Comparison of ENCODE assay signal across 7 mouse cellular contexts in genomic region chr10:77864067-77864761, GRCm38 (mm10). TPM values are rescaled to one million over a fixed set of nuclear protein-coding genes. Genes with fewer than 3 reads are reported as not detected.
DNase-seq lines count a peak whose midpoint lies in the region; ATAC-seq and TF ChIP-seq lines count a peak whose summit lies in the region.

No protein-coding gene starts in this region.

- POLR2A ChIA-PET in Patski (lab: Charles Lee), result no interaction called here

- H3K9me3 ChIP-seq in heart, embryonic 12.5 days (replicated peaks), result no peaks in the 10 kb centered on the region
- H3K9me3 ChIP-seq in megakaryocyte, embryonic 14.5 days, result no peaks in the 10 kb centered on the region
- no peaks in the 10 kb centered on the region for H3K9me3 ChIP-seq in stomach, embryonic 14.5 days (ENCODE audit: control insufficient read depth, low read depth, low read length)

- CTCF ChIA-PET in Patski (lab: Charles Lee), result interaction anchor here (0.8 kb wide), 1 partner anchor 273 kb away, joined by 3 read pairs; no protein-coding TSS in a partner anchor

- peak overlapping the region; percentile 31 for H3K4me3 ChIP-seq in cerebellum, adult 2 months (replicated peaks; ENCODE audit: insufficient read depth, low read depth, low read length)
- 0 out of 2 replicates have a peak overlapping the region, but pooled peaks have one; percentile 9 for H3K4me3 ChIP-seq in heart, embryonic 12.5 days
- H3K4me3 ChIP-seq in megakaryocyte, embryonic 14.5 days (replicated peaks), result peak overlapping the region; percentile 87
- H3K4me3 ChIP-seq in stomach, embryonic 14.5 days (ENCODE audit: low read depth, low read length), result peak overlapping the region; percentile 3; the same call in 1 of the 2 replicates

- no peaks in the 10 kb centered on the region for H3K36me3 ChIP-seq in heart, embryonic 12.5 days
- no peaks in the 10 kb centered on the region for H3K36me3 ChIP-seq in megakaryocyte, embryonic 14.5 days (replicated peaks; ENCODE audit: low read length)
- H3K36me3 ChIP-seq in stomach, embryonic 14.5 days (ENCODE audit: control insufficient read depth, insufficient read depth, low read length), result no peaks in the 10 kb centered on the region

- ATAC-seq in Patski, result peak; percentile 21
- ATAC-seq in heart, embryonic 12.5 days (ENCODE audit: insufficient number of reproducible peaks, low FRiP score), result peak; percentile 33
- peak; percentile 89 for ATAC-seq in stomach, embryonic 14.5 days (ENCODE audit: insufficient number of reproducible peaks, insufficient read depth, low FRiP score, low read depth)

- no peak for TF ChIP-seq CTCF in Patski (IDR thresholded peaks at IDR 0.05)
- no peak for TF ChIP-seq CTCF in cerebellum, adult 2 months (IDR thresholded peaks at IDR 0.05; ENCODE audit: borderline replicate concordance, insufficient read depth, low read depth, low read length)

- in situ Hi-C loops in Patski (cut with MboI; ENCODE audit: low pct_unique_long_range_greater_than_20kb), result no loop called here

- peak overlapping the region; percentile 52 for H3K4me2 ChIP-seq in heart, embryonic 12.5 days
- H3K4me2 ChIP-seq in stomach, embryonic 14.5 days (replicated peaks; ENCODE audit: low read depth, low read length), result peak overlapping the region; percentile 31

- H3K27ac ChIP-seq in cerebellum, adult 2 months (ENCODE audit: insufficient read depth, low read length), result no peak overlapping the region
- H3K27ac ChIP-seq in heart, embryonic 12.5 days (ENCODE audit: poor library complexity, severe bottlenecking), result no peak overlapping the region
- H3K27ac ChIP-seq in stomach, embryonic 14.5 days (ENCODE audit: low read length), result no peak overlapping the region; the same call in 1 of the 2 replicates

- H3K27me3 ChIP-seq in Patski, result peaks cover 26% of the 10 kb centered on the region
- no peaks in the 10 kb centered on the region for H3K27me3 ChIP-seq in cerebellum, adult 2 months (ENCODE audit: control insufficient read depth, insufficient read depth, low read length)
- peaks cover 15% of the 10 kb centered on the region for H3K27me3 ChIP-seq in heart, embryonic 12.5 days (replicated peaks)
- H3K27me3 ChIP-seq in megakaryocyte, embryonic 14.5 days (replicated peaks), result peaks cover 36% of the 10 kb centered on the region
- no peaks in the 10 kb centered on the region for H3K27me3 ChIP-seq in stomach, embryonic 14.5 days (ENCODE audit: control insufficient read depth, insufficient read depth, low read length)

- TF ChIP-seq POLR2A in cerebellum, adult 2 months (IDR thresholded peaks at IDR 0.05; ENCODE audit: borderline replicate concordance, insufficient read depth, low read length), result no peak

- H3K9ac ChIP-seq in heart, embryonic 12.5 days, result no peak overlapping the region
- no peak overlapping the region for H3K9ac ChIP-seq in stomach, embryonic 14.5 days (replicated peaks; ENCODE audit: low read depth, low read length)

- peaks cover 4% of the 10 kb centered on the region; the same call in 1 of the 2 replicates for H3K4me1 ChIP-seq in cerebellum, adult 2 months (ENCODE audit: control insufficient read depth, insufficient read depth, low read length)
- 0 out of 2 replicates have a peak, but pooled peaks cover 4% of the 10 kb centered on the region for H3K4me1 ChIP-seq in heart, embryonic 12.5 days (replicated peaks)
- H3K4me1 ChIP-seq in megakaryocyte, embryonic 14.5 days, result peaks cover 10% of the 10 kb centered on the region
- 0 out of 2 replicates have a peak, but pooled peaks cover 2% of the 10 kb centered on the region for H3K4me1 ChIP-seq in stomach, embryonic 14.5 days (ENCODE audit: control insufficient read depth, insufficient read depth, low read length)

- 37% methylated on average over 13 of the region's 14 CpGs for WGBS in cerebellum, adult 2 months
- WGBS in heart, embryonic 12.5 days, result 28% methylated on average over 14 of the region's 14 CpGs
- 30% methylated on average over 14 of the region's 14 CpGs for WGBS in stomach, embryonic 14.5 days

- DNase-seq in Patski (ENCODE audit: low read depth, low spot score), result no peak
- peak; percentile 21 to 25 for DNase-seq in cerebellum, adult 2 months
- DNase-seq in kidney, postnatal 14 days, result peak; percentile 64
- no peak for DNase-seq in layer of hippocampus, postnatal 10 days (ENCODE audit: low spot score in 2 of 2)

RNA-seq across cellular contexts. Expression of gene Gm3285, which starts 2.4 kb away (rescaled TPM):
- not detected for polyA plus RNA-seq in Patski (2021)
- not detected in 2 replicates for polyA plus RNA-seq in cerebellum, adult 2 months (2012; rRNA removed)
- not detected in 2 replicates for polyA plus RNA-seq in heart, embryonic 12.5 days (2016; fragmentation: Nextera tagmentation; extraction: Ambion mirVana)
- polyA plus RNA-seq in megakaryocyte, embryonic 14.5 days (2012; ENCODE audit: insufficient read depth, low replicate concordance), result not detected in 2 replicates
- not detected in 2 replicates for polyA plus RNA-seq in stomach, embryonic 14.5 days (2014; fragmentation: Nextera tagmentation; extraction: Ambion mirVana)
- not detected for total RNA-seq in layer of hippocampus, postnatal 10 days (2021)

RNA-seq across cellular contexts. Expression of gene Gm10318, which starts 11.6 kb away (rescaled TPM):
- polyA plus RNA-seq in Patski (2021), result not detected
- polyA plus RNA-seq in cerebellum, adult 2 months (2012; rRNA removed), result not detected in 2 replicates
- polyA plus RNA-seq in heart, embryonic 12.5 days (2016; fragmentation: Nextera tagmentation; extraction: Ambion mirVana), result not detected in 2 replicates
- polyA plus RNA-seq in megakaryocyte, embryonic 14.5 days (2012; ENCODE audit: insufficient read depth, low replicate concordance), result not detected in 2 replicates
- polyA plus RNA-seq in stomach, embryonic 14.5 days (2014; fragmentation: Nextera tagmentation; extraction: Ambion mirVana), result not detected in 2 replicates
- not detected for total RNA-seq in layer of hippocampus, postnatal 10 days (2021)

RNA-seq across cellular contexts. Expression of gene Gm36176, which starts 17.6 kb away (rescaled TPM):
- not detected for polyA plus RNA-seq in Patski (2021)
- not detected in 2 replicates for polyA plus RNA-seq in cerebellum, adult 2 months (2012; rRNA removed)
- not detected in 2 replicates for polyA plus RNA-seq in heart, embryonic 12.5 days (2016; fragmentation: Nextera tagmentation; extraction: Ambion mirVana)
- polyA plus RNA-seq in megakaryocyte, embryonic 14.5 days (2012; ENCODE audit: insufficient read depth, low replicate concordance), result not detected in 2 replicates
- polyA plus RNA-seq in stomach, embryonic 14.5 days (2014; fragmentation: Nextera tagmentation; extraction: Ambion mirVana), result not detected in 2 replicates
- total RNA-seq in layer of hippocampus, postnatal 10 days (2021), result not detected

RNA-seq across cellular contexts. Expression of gene Krtap10-10, which starts 28.5 kb away (rescaled TPM):
- polyA plus RNA-seq in Patski (2021), result not detected
- polyA plus RNA-seq in cerebellum, adult 2 months (2012; rRNA removed), result not detected in 2 replicates
- polyA plus RNA-seq in heart, embryonic 12.5 days (2016; fragmentation: Nextera tagmentation; extraction: Ambion mirVana), result not detected in 2 replicates
- polyA plus RNA-seq in megakaryocyte, embryonic 14.5 days (2012; ENCODE audit: insufficient read depth, low replicate concordance), result not detected in 2 replicates
- not detected in 2 replicates for polyA plus RNA-seq in stomach, embryonic 14.5 days (2014; fragmentation: Nextera tagmentation; extraction: Ambion mirVana)
- total RNA-seq in layer of hippocampus, postnatal 10 days (2021), result not detected

RNA-seq across cellular contexts. Expression of gene Krtap10-4, which starts 37.3 kb away (rescaled TPM):
- not detected for polyA plus RNA-seq in Patski (2021)
- not detected in 2 replicates for polyA plus RNA-seq in cerebellum, adult 2 months (2012; rRNA removed)
- polyA plus RNA-seq in heart, embryonic 12.5 days (2016; fragmentation: Nextera tagmentation; extraction: Ambion mirVana), result not detected in 2 replicates
- polyA plus RNA-seq in megakaryocyte, embryonic 14.5 days (2012; ENCODE audit: insufficient read depth, low replicate concordance), result not detected in 2 replicates
- not detected in 2 replicates for polyA plus RNA-seq in stomach, embryonic 14.5 days (2014; fragmentation: Nextera tagmentation; extraction: Ambion mirVana)
- not detected for total RNA-seq in layer of hippocampus, postnatal 10 days (2021)

Comparison
In these comparisons a context has a peak if more than half of its experiments do, and no peak if none do; other contexts are left out.
1. ATAC-seq: peak in every context shown above with its lines; median percentile 89 in stomach, embryonic 14.5 days; 33 in heart, embryonic 12.5 days; 21 in Patski.
2. DNase-seq: peak in cerebellum, adult 2 months (2 of 2) and kidney, postnatal 14 days (single experiment); none in Patski (single experiment) and layer of hippocampus, postnatal 10 days (0 of 2).
3. H3K4me3 ChIP-seq: peak in every context shown above with its lines; median percentile 87 in megakaryocyte, embryonic 14.5 days; 31 in cerebellum, adult 2 months; 9 in heart, embryonic 12.5 days; 3 in stomach, embryonic 14.5 days.